Mouse (Mus musculus): ENCODE measurements around the gene Gm42688.
A peak's percentile ranks its signal among the peaks of the same experiment; 100 is the strongest.

The Gm42688 gene

DNA sequence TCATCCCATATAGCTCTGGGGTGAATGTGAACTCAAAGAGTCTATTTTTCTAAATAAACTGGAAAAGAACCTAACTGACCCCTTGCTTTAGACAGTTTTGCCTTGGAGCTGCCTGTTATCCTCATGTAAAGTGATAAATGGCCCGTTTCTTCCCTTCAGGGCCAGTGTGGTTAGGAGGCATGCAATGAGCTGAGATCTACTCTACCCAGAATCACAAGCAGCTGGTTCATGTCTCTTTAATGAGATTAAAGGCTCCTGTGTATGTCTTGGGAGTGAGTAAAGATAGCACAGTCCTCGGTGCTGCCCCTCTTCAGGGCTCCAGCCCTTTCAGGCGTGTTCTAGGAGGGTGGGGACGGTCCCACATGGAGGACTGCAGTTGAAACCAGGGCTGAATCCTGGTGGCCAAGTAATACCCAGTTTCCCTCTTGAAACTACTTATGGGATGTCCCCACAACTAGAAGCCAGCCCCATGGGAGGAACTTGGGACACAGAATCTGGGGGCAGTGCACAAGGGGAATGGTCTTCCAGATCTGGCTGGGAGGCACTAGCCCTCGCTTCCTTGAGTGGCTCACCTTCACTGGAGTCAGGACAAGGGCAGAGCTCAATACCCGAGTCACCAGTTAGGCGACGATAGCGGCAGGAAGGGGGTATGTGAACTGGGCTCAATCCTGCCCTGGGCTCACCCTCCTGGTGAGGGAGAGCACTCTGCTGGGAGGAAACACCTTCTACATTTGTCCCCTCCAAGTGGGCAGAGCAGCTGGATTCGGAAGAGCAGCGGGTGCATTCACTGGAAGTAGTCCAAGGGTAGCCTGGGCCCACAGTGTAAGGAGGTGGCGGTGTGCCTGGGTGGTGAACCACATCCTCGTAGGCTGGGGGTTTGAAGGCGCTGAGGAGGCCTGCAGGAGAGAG, 17.7 kb downstream of the Gm42688 start:
- peak; percentile 38 for DNase-seq

DNA sequence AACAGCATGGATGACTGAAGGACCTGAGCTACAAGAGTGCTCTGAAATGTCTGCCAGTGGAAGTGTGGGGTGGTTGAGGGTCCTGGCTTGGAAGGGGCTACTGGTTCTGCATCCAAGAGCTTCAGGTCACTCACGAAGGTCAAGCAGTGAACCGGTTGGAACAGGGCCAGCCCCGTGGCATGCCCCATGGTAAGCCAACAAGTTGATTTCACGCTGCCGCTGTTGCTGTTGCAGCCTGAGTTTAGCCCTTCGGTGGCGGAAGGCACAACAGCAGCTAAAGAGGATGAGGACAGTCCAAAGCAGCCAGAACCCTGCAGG, 18.3 kb downstream of the Gm42688 start:
- no peak for DNase-seq

DNA sequence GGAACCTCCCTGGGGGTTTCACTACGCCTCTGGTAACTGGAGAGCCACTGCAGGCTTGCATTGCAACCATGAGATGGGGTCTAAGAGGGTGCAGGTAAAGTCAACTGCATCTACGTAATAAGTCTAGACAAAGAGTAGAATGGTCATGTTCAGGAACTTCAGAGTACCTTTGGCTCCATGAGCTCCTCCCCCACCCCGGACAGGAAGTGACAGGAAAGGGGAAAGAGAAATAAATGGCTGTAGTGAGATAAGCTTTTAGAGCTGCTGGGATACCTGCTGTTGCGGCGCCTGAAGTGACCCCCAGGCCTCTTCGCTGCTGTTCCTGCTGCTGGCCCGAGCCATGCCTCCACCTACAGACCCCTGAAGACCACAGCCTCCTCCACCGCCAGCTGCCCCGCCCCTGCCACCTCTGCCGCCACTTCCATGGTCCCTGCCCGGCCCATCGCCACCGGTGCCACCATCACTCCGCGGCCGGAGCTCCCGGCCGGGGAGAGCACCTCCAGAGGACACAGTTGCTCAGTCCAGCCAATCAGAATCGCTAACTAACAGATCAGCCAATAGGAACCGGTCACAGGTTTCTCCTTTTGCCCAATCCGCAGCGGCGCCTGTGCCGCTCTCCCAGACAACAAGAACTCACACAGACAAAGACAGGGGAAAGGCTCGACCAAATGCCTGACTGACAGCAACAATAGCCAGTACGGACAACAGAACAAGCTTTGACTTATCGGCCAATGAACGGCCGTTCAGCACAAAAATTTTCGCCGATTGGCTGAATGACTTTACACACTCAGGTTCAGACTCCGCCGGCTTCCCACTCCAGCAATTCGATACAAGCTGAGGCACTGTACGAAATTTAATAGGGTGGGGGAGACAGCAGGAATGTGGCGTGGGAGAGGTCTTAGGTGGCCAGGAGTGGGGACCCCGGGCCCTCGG, 19.8 kb downstream of the Gm42688 start, which contains the start of gene Wbp1:
Wbp1 (minus strand) TSS at position 630 of the 933 bp plus-strand sequence.
- DNase-seq: peak; percentile 92

DNA sequence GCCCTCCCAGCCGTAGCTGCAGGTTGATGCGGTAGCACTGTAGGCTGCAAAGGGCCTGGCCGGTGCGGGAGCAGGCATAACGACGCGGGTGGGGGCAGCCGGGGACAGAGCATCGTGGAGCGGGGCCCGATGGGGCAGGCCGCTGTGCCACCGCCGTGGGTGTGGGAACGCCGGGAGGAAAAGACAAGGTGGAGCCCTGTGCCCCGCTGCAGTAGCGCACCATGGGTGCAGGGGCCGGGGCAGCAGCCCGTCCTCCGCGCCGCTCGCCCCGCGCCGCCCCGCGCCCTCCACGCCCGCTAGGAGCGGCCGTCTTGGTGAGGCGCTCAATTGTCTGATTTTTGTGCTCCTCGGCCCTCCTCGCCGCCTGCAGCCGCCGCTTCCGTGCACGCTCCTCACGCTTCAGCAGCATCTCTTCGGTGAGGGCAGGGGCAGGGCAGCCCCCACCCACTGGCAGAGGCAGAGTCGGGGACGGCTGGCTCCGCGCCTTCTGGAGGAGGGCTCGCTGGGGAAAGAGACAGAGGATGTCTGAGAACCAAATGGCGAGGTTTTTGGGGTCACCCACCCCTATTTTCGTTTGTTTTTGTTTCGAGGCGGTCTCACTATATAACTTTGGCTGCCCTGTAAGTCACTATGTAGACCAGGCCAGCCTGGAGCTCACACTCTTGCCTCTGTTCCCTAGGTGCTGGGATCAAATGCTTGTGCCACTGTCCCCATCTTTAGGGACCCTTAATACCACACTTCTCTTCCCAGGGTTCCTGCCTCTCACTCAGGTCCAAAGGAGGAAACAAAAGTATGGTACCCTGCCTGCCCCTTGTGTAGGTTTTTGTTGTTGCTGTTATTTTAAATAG, 20.7 kb downstream of the Gm42688 start:
- DNase-seq: peak; percentile 59

DNA sequence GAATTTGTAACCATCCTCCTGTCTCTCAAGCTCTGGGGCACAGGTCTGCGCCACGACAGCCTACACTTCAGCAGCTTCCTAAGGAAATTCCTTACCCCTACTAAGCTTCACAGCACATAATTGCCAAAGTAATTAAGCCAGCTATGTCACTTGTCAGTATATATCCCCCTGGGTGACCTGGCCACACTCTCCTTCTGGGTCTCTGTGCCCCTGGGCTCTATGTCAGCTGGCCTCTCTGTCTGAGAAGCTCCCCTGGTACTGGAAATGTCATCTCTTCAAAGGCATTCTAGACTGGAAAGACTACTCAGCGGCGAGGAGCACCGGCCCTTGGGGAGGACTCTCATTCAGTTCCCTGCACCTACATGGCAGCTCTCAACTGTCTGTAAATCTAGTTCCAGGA, 21.5 kb downstream of the Gm42688 start:
- no peak for DNase-seq

DNA sequence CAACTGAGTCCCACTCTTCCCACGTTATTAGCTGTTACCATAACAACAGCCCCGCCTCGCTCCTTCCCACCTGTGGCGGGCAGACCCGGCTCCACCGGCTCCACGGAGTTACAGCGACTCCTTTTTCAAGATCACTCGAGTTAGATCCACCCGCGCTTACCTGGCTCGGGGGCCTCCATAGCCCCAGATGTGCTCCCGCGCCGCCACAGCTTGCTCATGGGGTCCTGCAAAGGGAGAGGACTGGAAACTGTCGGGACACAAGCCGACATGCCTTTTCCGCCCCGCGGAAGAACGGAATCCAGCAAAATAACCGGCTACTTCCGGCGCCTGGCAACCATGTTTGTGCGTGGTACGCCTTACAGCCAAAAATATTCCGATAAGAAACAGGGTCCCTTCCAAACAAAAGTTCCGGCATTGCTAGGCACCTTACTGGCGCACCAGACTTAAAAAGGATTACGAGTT, 23.5 kb downstream of the Gm42688 start:
- DNase-seq: peak; percentile 93

DNA sequence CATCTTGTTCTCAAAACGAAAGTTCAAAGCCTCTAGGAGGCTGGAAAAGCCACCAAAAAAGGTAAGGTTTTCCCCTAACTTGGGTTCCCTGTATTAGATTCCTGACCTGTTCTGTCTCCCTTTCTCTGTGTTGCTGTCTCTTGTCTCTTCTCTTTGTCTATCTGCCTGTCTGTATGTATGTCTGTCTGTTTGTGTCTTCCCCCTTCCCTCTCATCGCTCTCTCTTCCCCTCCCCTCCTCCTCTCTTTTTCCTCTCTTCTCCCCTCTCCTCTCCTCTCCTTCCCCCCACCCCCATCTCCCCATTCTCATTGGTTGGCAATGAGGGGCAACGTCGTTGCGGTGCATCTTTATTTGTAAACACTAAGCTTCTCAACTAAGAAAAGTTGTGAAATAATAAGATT, 23.9 kb downstream of the Gm42688 start, which contains the start of gene Ino80b:
Ino80b (minus strand) TSS at position 101 of the 400 bp plus-strand sequence.
- DNase-seq: no peak

DNA sequence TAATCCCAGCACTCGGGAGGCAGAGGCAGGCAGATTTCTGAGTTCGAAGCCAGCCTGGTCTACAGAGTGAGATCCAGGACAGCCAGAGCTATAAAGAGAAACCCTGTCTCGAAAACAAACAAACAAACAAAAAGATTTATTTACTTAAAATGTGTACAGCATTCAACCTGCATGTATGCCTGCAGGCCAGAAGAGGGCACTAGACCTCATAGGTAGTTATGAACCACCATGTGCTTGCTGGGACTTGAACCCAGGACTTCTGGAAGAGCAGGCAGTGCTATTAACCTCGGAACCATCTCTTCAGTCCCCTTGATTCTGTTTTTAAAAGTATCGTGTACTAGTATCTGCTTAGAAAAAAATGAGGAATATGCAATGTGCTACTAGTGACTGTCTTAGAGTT, 26.0 kb downstream of the Gm42688 start:
- no peak for DNase-seq

DNA sequence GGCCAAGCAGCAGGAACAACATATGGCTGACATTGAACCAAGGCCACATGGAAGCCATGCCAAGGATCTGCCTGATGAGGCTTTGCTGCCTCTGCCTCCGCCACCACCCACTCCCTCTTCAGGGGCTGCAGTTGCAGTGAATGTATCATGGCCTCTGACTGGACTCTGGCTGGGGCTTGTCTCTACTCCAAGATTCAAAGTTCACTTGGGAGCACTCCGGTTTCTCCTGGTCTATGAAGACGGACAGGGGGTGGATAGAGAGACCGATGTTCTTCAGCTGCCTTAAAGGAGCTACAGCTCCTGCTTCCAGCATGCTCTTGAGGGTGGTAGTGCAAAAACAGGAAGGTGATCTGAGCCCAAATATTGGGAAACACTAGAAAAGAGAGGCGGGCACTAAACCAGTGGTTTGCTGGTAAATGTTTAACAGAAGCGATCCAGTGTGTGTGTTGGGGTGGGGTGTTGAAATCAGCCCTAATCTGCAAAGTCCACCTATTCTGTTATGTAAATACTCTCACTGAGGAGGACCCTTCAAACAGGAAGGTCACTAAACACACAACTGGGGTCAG, 30.1 kb downstream of the Gm42688 start:
- DNase-seq: no peak

DNA sequence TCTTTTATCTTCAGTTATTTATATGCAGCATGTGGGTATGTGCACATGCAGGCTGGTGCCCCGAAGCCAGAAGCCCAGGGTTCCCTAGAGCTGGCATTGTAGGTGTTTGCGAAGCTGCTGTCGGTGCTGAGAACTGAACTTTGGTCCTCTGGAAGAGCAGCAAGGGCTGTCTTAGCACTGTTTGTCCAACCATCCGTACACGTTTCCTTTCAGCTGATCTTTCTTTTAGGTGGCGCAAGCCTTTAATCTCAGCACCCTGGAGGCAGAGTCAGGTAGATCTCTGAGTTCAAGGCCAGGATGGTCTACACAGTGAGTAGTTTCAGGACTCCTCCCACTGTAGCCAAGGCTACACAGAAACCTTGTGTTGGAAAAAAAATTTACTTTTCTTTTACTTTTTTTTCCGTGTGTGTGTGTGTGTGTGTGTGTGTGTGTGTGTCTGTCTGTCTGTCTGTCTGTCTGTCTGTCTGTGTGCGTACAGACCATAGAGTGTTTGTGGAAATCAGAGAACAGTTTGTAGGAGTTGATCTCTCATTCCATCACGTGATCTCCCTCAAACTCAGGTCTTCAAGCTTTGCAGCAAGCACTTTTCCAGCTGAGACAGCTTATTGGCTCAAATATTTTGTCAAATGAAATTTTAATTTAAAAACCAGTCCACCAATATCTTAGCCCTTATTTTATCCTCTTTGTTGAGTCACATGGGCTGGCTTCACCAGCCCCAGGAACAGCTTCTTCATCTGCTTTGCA, 30.9 kb downstream of the Gm42688 start:
- no peak for DNase-seq

DNA sequence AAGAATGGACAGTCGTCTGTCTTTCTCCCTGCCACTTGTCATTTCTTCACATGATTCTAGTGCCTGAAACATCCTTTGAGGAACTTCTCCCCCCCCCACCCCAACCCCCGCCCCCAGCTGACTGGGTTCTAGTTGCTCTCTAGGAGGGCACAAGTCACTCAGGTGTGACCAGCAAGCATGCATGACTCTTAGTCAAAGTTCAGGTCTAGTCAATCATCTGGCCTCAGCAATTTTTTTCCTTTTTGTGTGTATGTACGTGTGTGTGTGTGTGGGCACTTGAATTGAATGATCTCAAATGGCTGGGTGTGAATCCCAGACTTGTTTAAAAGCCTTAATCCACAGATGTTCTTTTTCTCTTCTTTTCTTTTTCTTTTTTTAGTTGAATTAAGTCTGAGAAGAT, 32.8 kb downstream of the Gm42688 start:
- DNase-seq: no peak

DNA sequence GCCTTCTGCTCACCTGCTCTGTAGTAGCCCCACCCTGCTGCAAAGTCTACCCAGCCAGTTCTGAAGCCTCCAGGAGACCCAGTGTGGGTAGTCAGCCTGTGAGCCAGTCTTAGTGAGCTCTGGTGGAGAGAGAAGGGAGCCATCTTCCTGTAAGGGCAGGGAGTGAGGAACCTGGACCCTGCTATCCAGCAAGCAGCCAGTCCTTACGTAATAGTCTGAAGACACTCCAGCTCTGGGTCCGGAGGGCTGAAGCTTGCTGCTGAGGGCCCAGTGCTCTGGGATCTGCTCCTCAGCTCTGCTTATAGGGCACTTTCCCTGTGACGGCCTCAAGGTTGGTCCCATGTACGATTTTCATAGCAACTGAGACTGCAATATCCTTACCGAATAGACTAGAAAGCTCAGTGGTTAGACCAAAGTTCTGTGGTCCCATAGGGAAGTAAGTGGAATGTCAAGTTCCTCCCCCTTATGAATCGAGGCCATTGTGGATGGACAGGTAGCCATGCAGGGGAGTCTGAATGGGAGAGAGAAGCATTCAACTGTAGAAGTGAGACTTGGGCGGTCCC, 33.6 kb downstream of the Gm42688 start, which contains the start of gene Rtkn:
Rtkn (plus strand) TSS at position 513 of the 563 bp plus-strand sequence.
- no peak for DNase-seq

DNA sequence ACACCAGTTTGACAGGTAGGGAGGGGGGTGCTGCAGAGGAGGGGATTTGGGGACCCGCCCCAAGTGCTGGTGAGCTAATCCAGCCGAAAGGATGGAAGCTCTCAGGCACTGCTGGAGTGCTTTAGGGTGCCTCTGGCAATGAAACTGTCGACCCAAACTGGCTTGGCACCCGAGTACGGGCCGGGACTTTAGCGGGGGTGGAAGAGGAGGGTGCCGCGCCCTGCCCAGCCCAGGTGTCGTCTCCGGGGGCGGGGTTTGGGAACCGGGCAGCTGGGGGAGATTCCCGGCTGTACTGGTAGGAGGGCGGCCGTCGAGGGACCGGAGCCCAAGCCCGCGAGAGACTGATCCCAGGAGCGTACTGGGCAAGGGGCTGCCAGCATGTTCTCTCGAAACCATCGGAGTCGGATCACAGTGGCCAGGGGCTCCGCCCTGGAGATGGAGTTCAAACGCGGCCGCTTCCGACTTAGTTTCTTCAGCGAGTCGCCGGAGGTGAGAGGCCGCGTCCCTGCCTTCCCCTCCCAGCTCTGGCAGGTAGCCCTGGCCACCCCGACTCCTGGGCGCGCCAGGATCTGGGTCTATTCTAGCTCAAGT, 34.2 kb downstream of the Gm42688 start:
- DNase-seq: peak; percentile 23

DNA sequence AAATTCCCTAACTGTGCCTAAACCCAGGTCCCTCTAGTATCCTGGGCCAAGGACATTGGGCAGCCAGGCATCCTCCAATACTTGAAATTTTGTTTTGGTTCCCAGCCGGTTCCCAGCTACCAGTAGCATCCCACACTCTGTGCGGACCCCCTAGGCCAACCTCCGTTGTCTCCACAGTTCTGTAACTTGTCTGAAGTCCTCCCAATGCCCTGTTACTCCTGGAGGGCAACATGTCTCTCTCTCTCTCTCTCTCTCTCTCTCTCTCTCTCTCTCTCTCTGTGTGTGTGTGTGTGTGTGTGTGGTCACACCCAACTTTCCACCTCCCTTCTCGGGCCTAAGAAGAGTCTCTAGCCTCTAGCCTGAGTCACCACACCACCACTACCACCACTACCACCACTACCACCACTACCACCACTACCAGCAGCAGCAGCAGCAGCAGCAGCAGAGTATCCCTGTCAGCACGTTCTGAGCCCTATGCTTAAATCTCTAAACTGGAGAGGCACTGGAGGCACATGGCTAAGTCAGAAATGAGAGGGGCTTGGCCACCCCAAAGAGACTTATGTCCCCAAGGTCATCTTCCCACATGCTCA, 35.0 kb downstream of the Gm42688 start:
- DNase-seq: no peak

DNA sequence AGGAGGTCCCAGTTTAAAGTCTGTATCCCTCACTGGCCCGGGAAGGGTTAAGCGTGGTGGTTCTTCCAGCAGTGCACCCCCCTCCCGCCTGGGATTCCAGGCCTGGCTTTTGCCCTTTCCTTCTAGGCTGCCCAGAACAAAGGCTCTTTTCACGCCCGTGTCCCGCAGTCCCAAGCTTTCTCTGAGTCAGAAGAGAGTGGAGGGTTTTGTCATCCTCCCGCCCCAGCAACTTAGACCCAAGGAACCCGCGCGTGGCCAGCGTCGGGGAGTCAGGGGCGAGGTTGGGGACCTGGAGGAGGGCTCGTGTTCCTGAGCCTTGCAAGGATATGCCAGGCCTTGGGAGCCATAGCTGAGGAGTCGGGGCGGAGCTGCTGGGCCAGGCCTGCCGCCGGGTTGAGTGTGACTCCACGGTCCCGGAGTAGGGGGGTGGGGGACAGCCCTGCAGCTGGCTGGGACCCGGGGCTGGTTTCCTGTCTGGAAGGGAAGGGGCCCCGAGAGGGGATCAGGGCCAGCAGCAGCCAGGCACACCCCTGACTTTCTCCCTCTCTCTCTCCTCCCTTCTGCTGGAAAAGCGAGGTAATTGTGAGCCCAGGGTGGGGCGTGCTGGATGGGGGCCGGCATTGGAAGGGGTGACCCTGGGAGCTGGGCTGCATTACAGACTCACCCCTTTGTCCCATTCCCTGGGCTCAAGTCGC, 35.6 kb downstream of the Gm42688 start:
- DNase-seq: peak; percentile 85

DNA sequence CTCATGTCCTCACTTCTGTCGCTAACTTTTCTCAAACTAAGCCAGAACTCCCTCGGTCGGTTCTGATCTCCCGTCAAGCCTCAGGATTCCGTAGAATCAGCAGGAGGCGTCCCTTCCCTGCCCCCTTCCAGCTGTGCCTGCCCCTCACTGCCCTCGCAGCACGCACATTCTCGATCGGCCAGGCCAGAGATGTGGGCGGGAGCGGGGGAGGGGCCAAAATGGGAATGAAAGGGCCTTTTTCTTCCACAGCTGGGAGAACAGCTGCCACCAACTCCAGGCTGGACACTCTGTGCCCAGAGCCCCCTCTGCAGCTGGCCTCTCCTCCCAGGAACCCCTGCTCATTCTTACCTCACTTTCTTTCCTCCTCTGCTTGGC, 36.1 kb downstream of the Gm42688 start:
- DNase-seq: peak; percentile 45

DNA sequence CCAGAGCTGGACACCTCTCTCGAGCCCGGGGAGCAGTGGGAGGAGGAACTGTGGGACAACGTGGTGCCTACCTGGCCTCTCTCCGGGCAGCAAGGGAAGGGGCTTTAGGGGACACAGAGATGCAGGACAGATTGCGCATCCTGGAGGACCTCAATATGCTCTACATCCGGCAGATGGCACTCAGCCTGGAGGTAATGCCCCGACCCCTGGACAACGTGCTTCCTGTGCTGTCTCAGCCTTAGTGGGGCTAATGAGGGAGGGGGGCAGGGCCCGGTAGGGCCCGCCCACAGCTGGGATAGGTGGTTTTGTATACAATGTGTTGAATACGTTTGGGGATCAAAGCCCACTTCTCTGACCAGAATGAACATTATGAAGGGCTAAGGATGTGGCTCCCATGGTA, 36.6 kb downstream of the Gm42688 start:
- DNase-seq: peak; percentile 53

DNA sequence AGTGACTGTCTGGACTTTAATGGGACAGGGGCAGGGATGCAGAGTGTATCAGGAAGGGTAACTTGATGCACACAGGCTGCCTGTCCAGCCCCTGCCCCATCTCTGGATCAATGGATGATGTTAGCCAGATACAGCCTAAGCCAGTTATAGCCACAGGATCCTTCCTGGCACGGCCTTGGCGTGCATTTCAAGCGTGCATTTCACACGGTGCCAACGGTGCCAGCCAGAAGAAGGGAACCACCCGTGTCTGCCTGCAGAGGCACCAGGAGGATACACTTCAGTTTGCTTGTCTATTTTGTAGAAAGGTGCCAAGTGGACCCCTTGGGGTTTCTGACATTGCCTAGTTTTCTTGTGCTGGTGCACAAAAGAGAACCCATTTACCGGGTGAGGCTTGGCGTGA, 38.6 kb downstream of the Gm42688 start:
- DNase-seq: no peak

DNA sequence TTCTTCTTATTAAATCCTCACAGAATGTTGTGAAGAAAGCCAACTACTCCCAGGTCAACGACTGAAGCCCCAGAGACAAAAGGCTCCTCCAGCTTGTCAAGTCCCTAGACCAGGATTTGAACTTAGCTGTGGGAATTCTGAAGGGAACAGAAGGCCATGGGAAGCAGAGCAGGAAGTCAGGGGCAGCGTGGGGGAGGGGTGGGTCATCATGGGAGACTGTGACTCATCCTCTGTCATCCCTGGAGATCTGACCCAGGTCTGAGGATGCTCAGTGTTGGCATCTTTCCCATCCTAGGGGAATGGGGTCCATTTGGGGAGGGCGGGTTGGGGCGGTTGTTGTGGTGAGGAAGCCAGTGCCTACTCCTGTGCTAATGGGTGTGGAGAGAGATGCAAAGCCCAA, 40.2 kb downstream of the Gm42688 start:
- no peak for DNase-seq

Measured in thymus, postnatal 14 days (tissue).